8 mouse cellular contexts compared by ENCODE assay signal in genomic region chr19:44106831-44107660, GRCm38 (mm10). TPM values are rescaled to one million over a fixed set of nuclear protein-coding genes. Genes with fewer than 3 reads are reported as not detected.
DNase-seq lines count a peak whose midpoint lies in the region; ATAC-seq lines count a peak whose summit lies in the region.

Gene Chuk, minus strand, starts transcription at chr19:44107480.

- ATAC-seq in heart, embryonic 13.5 days (ENCODE audit: extremely low read depth, insufficient number of reproducible peaks, low FRiP score, low TSS enrichment), result peak; percentile 96
- ATAC-seq in liver, embryonic 12.5 days, result peak; percentile 99
- ATAC-seq in stomach, embryonic 15.5 days (ENCODE audit: insufficient read depth, low FRiP score, low read depth), result peak; percentile 99

- peak within 1 kb of the TSS; percentile 99 for H3K9ac ChIP-seq in heart, embryonic 13.5 days
- peak within 1 kb of the TSS; percentile 99 for H3K9ac ChIP-seq in liver, embryonic 12.5 days
- H3K9ac ChIP-seq in stomach, embryonic 15.5 days, result peak within 1 kb of the TSS; percentile 93

- DNase-seq in CD4-positive, CD25-positive, alpha-beta regulatory T cell, adult 2 months (ENCODE audit: low read depth, low spot score), result peak; percentile 97
- peak; percentile 51 for DNase-seq in fat pad, adult 2 months (ENCODE audit: extremely low read depth, low read depth, low spot score)
- DNase-seq in kidney, postnatal 10 days, result peak; percentile 99
- peak; percentile 90 to 91 for DNase-seq in natural killer cell, adult 2 months (ENCODE audit: low spot score in 2 of 2)

- under 1% methylated on average over 67 of the region's 67 CpGs for WGBS in heart, embryonic 13.5 days
- 1% methylated on average over 66 of the region's 67 CpGs for WGBS in liver, embryonic 12.5 days (ENCODE audit: insufficient replicate concordance)
- WGBS in stomach, embryonic 15.5 days, result under 1% methylated on average over 67 of the region's 67 CpGs

- peaks cover 34% of the 10 kb centered on the region for H3K36me3 ChIP-seq in heart, embryonic 13.5 days
- H3K36me3 ChIP-seq in liver, embryonic 12.5 days, result peaks cover 42% of the 10 kb centered on the region
- H3K36me3 ChIP-seq in stomach, embryonic 15.5 days, result peaks cover 5% of the 10 kb centered on the region

- peak within 1 kb of the TSS; percentile 82 for H3K4me3 ChIP-seq in brown adipose tissue, adult 24 weeks (ENCODE audit: insufficient read depth, low read depth, low read length)
- peak within 1 kb of the TSS; percentile 88 for H3K4me3 ChIP-seq in heart, embryonic 13.5 days
- peak within 1 kb of the TSS; percentile 99 for H3K4me3 ChIP-seq in liver, embryonic 12.5 days
- peak within 1 kb of the TSS; percentile 97 for H3K4me3 ChIP-seq in stomach, embryonic 15.5 days (replicated peaks)

- peak within 1 kb of the TSS; percentile 95 for H3K4me2 ChIP-seq in heart, embryonic 13.5 days
- H3K4me2 ChIP-seq in liver, embryonic 12.5 days, result peak within 1 kb of the TSS; percentile 86
- peak within 1 kb of the TSS; percentile 70 for H3K4me2 ChIP-seq in stomach, embryonic 15.5 days

- H3K9me3 ChIP-seq in heart, embryonic 13.5 days, result no peaks in the 10 kb centered on the region
- H3K9me3 ChIP-seq in liver, embryonic 12.5 days (replicated peaks), result no peaks in the 10 kb centered on the region
- no peaks in the 10 kb centered on the region for H3K9me3 ChIP-seq in stomach, embryonic 15.5 days

- no peaks in the 10 kb centered on the region for H3K27me3 ChIP-seq in heart, embryonic 13.5 days (replicated peaks)
- H3K27me3 ChIP-seq in liver, embryonic 12.5 days (replicated peaks), result no peaks in the 10 kb centered on the region
- H3K27me3 ChIP-seq in stomach, embryonic 15.5 days (replicated peaks), result no peaks in the 10 kb centered on the region

- H3K4me1 ChIP-seq in brown adipose tissue, adult 24 weeks (ENCODE audit: control insufficient read depth, insufficient read depth, insufficient read length, low read length), result peaks cover 5% of the 10 kb centered on the region; the same call in 1 of the 2 replicates
- peaks cover 23% of the 10 kb centered on the region for H3K4me1 ChIP-seq in heart, embryonic 13.5 days
- H3K4me1 ChIP-seq in liver, embryonic 12.5 days, result peaks cover 36% of the 10 kb centered on the region
- peaks cover 9% of the 10 kb centered on the region; the same call in 1 of the 2 replicates for H3K4me1 ChIP-seq in stomach, embryonic 15.5 days

- H3K27ac ChIP-seq in brown adipose tissue, adult 24 weeks (replicated peaks; ENCODE audit: low read depth, low read length), result peak within 1 kb of the TSS; percentile 51
- H3K27ac ChIP-seq in heart, embryonic 13.5 days (replicated peaks), result peak within 1 kb of the TSS; percentile 30
- peak within 1 kb of the TSS; percentile 81 for H3K27ac ChIP-seq in liver, embryonic 12.5 days
- no peak within 1 kb of the TSS for H3K27ac ChIP-seq in stomach, embryonic 15.5 days

RNA-seq across cellular contexts. Expression of gene Chuk, which starts in this region (rescaled TPM):
- 23.7 and 24.3 TPM in 2 replicates for polyA plus RNA-seq in brown adipose tissue, adult 24 weeks (2012; ENCODE audit: insufficient read depth, insufficient read length, missing spikeins)
- 28.2 and 29.5 TPM in 2 replicates for polyA plus RNA-seq in heart, embryonic 13.5 days (2015; fragmentation: Nextera tagmentation; extraction: Ambion mirVana)
- 30.5 and 30.8 TPM in 2 replicates for polyA plus RNA-seq in liver, embryonic 12.5 days (2016; fragmentation: Nextera tagmentation; extraction: Ambion mirVana)
- 37.1 and 39.9 TPM in 2 replicates for polyA plus RNA-seq in stomach, embryonic 15.5 days (2015; fragmentation: Nextera tagmentation; extraction: Ambion mirVana)
